Mouse (Mus musculus) MEL (cell line): ENCODE data around the gene Psmd3. TPM values are rescaled to one million over a fixed set of nuclear protein-coding genes. Genes with fewer than 3 reads are reported as not detected.
A peak's percentile ranks its signal among the peaks of the same experiment; 100 is the strongest.
"Not testable (repeated sequence)": the region's sequence is repeated elsewhere in the genome, so short reads cannot be mapped to it uniquely, and the experiment has no call there.

Source experiments
- DNase-seq: peaks from one replicate; pipeline ENCODE4 v3.0.0; 2011; ENCODE audit warnings: low read depth, low spot score
- H3K27ac ChIP-seq: 2 replicates; pipeline ENCODE4 v1.5.1; 2012; ENCODE audit warnings: low read depth, mild to moderate bottlenecking, control low read depth, low read length, moderate library complexity; ENCODE audit not compliant: control insufficient read depth
- H3K27me3 ChIP-seq, 2 experiments: fragments of 150-350 bp in 1 of 2; sonication (generic) in 1 of 2; 2 replicates each; pipeline ENCODE4 v1.6.1; 2012; ENCODE audit warnings: low read length in 2 of 2, mild to moderate bottlenecking in 2 of 2, improper control_type of control experiment in 1 of 2, moderate library complexity in 1 of 2; ENCODE audit not compliant: insufficient read depth in 2 of 2, control insufficient read depth in 1 of 2
- H3K36me3 ChIP-seq, 2 experiments: 2 replicates each; pipeline ENCODE4 v1.6.1; 2012 to 2014; ENCODE audit warnings: low read length in 2 of 2, improper control_type of control experiment in 1 of 2, inconsistent platforms in 1 of 2, mild to moderate bottlenecking in 1 of 2; ENCODE audit not compliant: insufficient read depth in 2 of 2, control insufficient read depth in 1 of 2
- H3K4me1 ChIP-seq, 2 experiments: fragments of 150-350 bp in 1 of 2; sonication (generic) in 1 of 2; 2 replicates each; pipeline ENCODE4 v1.6.1; 2012; ENCODE audit warnings: low read length in 2 of 2, improper control_type of control experiment in 1 of 2, mild to moderate bottlenecking in 1 of 2; ENCODE audit not compliant: insufficient read depth in 2 of 2, control insufficient read depth in 1 of 2
- H3K4me3 ChIP-seq, 2 experiments: fragments of 150-350 bp in 1 of 2; sonication (generic) in 1 of 2; 2 replicates each; pipeline ENCODE4 v1.5.1; 2012; ENCODE audit warnings: low read depth in 2 of 2, low read length in 2 of 2, mild to moderate bottlenecking in 2 of 2, moderate library complexity in 2 of 2, control low read depth in 1 of 2, improper control_type of control experiment in 1 of 2; ENCODE audit not compliant: control insufficient read depth in 1 of 2, insufficient read depth in 1 of 2
- H3K79me2 ChIP-seq: 2 replicates; pipeline ENCODE4 v1.6.1; 2012; ENCODE audit warnings: mild to moderate bottlenecking, low read length, moderate library complexity; ENCODE audit not compliant: control insufficient read depth, poor library complexity, insufficient read depth
- H3K9ac ChIP-seq: 2 replicates; pipeline ENCODE4 v1.6.1; 2012; ENCODE audit warnings: low read depth, mild to moderate bottlenecking, control low read depth, low read length, moderate library complexity; ENCODE audit not compliant: control insufficient read depth, poor library complexity, severe bottlenecking
- H3K9me3 ChIP-seq: fragments of 150-350 bp; sonication (generic); replicated peaks from 2 replicates; pipeline ENCODE4 v1.6.1; 2012; ENCODE audit warnings: mild to moderate bottlenecking, low read length, improper control_type of control experiment, moderate library complexity; ENCODE audit not compliant: insufficient read depth
- CHD1 ChIP-seq: IDR thresholded peaks from 2 replicates; pipeline ENCODE4 v1.6.1; 2012; ENCODE audit warnings: low read depth, mild to moderate bottlenecking, inconsistent platforms, low read length, improper control_type of control experiment
- CHD2 ChIP-seq: IDR thresholded peaks from 2 replicates; pipeline ENCODE4 v1.6.1; 2011; ENCODE audit warnings: low read length, improper control_type of control experiment
- CTCF ChIP-seq, 3 experiments: IDR thresholded peaks in 2 of 3; conservative IDR thresholded peaks in 1 of 3; 2 replicates each; pipeline ENCODE4 v1.5.1; 2011 to 2012; ENCODE audit warnings: low read length in 3 of 3, low read depth in 2 of 3, mild to moderate bottlenecking in 2 of 3, improper control_type of control experiment in 1 of 3, inconsistent platforms in 1 of 3, mixed read lengths in 1 of 3, moderate library complexity in 1 of 3; ENCODE audit not compliant: control insufficient read depth in 1 of 3, insufficient read depth in 1 of 3, poor library complexity in 1 of 3, severe bottlenecking in 1 of 3
- ELF1 ChIP-seq: IDR thresholded peaks from 2 replicates; pipeline ENCODE4 v1.6.1; 2014; ENCODE audit warnings: low read depth, mild to moderate bottlenecking, inconsistent platforms, low read length, improper control_type of control experiment, moderate library complexity
- EP300 ChIP-seq, 2 experiments: IDR thresholded peaks; 2 replicates each; pipeline ENCODE4 v1.6.1; 2011; ENCODE audit warnings: improper control_type of control experiment in 2 of 2, low read length in 2 of 2, low read depth in 1 of 2, mild to moderate bottlenecking in 1 of 2
- GABPA ChIP-seq: IDR thresholded peaks from 2 replicates; pipeline ENCODE4 v1.6.1; 2012; ENCODE audit warnings: low read depth, mild to moderate bottlenecking, inconsistent platforms, low read length, improper control_type of control experiment, moderate library complexity
- MAX ChIP-seq: IDR thresholded peaks from 2 replicates; pipeline ENCODE4 v1.6.1; 2011; ENCODE audit warnings: low read length, improper control_type of control experiment
- MXI1 ChIP-seq: IDR thresholded peaks from 2 replicates; pipeline ENCODE4 v1.6.1; 2011; ENCODE audit warnings: mild to moderate bottlenecking, low read depth, low read length, improper control_type of control experiment
- MYB ChIP-seq: IDR thresholded peaks from 2 replicates; pipeline ENCODE4 v1.6.1; 2011; ENCODE audit warnings: mild to moderate bottlenecking, low read depth, low read length, improper control_type of control experiment
- MYC ChIP-seq: IDR thresholded peaks from 2 replicates; pipeline ENCODE4 v1.6.1; 2011; ENCODE audit warnings: low read depth, mild to moderate bottlenecking, low read length, improper control_type of control experiment, moderate library complexity
- NRF1 ChIP-seq: IDR thresholded peaks from 2 replicates; pipeline ENCODE4 v1.6.1; 2014; ENCODE audit warnings: low read depth, mild to moderate bottlenecking, inconsistent platforms, low read length, improper control_type of control experiment, moderate library complexity; ENCODE audit not compliant: poor library complexity, insufficient read depth, severe bottlenecking
- SMC3 ChIP-seq: IDR thresholded peaks from 2 replicates; pipeline ENCODE4 v1.6.1; 2011; ENCODE audit warnings: low read depth, low read length, improper control_type of control experiment
- ZMIZ1 ChIP-seq: IDR thresholded peaks from 2 replicates; pipeline ENCODE4 v1.6.1; 2012; ENCODE audit warnings: low read depth, mild to moderate bottlenecking, inconsistent platforms, low read length, improper control_type of control experiment, moderate library complexity
- ZNF384 ChIP-seq: IDR thresholded peaks from 2 replicates; pipeline ENCODE4 v1.6.1; 2012; ENCODE audit warnings: low read depth, mild to moderate bottlenecking, inconsistent platforms, low read length, improper control_type of control experiment
- polyA plus RNA-seq, 2 experiments: library from polyadenylated mRNA; stranded (reverse) in 1 of 2; unstranded in 1 of 2; fragments of >175 nt in 1 of 2; fragments of >200 nt in 1 of 2; gene quantifications; 2 replicates each; pipeline versions ENCODE4 v1.2.1 to v1.2.4; 2012; ENCODE audit warnings: low replicate concordance in 2 of 2, low read depth in 1 of 2; ENCODE audit not compliant: insufficient read length in 2 of 2, insufficient read depth in 1 of 2, missing spikeins in 1 of 2
- total RNA-seq: library from RNA; depleted of rRNA; stranded (reverse); fragments of 300-350 nt; gene quantifications from 2 replicates; pipeline ENCODE4 v1.2.3, GENCODE M21; 2012

The Psmd3 gene
- total and polyA plus RNA-seq, 3 experiments = 214 to 417 (median 350) TPM

- TF ChIP-seq ZNF384 (no peak), CHD1 (no peak), SMC3 (peak; percentile 36), MAX (no peak), GABPA (no peak), NRF1 (no peak), MYB (no peak), MXI1 (no peak), ELF1 (no peak), MYC (no peak), CHD2 (no peak), CTCF (IDR thresholded peaks at IDR 0.05 in 2 of 3, conservative IDR thresholded peaks at IDR 0.05 in 1 of 3; ENCODE audit: control insufficient read depth in 1 of 3, insufficient read depth in 1 of 3, low read depth in 2 of 3, low read length in 3 of 3, poor library complexity in 1 of 3, severe bottlenecking in 1 of 3) (peak; percentile 32 to 52 (median 40); a peak in 5 of 6 replicates)
- no peak overlapping the region for H3K4me3 ChIP-seq
- peaks cover 9 to 25% of the 10 kb centered on the region in 2 experiments for H3K4me1 ChIP-seq
These were observed 2.3 kb upstream of the Psmd3 start for GRCm38 (mm10) chr11:98680023-98680422.

DNA sequence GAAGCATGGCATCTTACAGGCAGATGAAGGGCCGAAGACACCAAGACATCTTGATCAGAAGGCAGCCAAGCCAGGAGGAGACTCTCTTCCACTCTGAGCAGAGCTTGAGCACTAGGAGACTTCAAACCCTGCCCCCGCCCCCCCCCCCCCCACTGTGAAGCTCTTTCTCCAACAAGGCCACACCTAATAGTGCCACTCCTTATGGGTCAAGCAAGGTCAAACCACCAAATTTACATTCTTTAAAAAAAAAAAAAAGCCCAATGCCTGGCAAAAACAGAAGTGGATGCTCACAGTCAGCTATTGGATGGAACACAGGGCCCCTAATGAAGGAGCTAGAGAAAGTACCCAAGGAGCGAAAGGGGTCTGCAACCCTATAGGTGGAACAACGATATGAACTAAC, 1.8 kb upstream of the Psmd3 start:
- H3K9me3 ChIP-seq, H3K9ac ChIP-seq, DNase-seq, H3K27ac ChIP-seq, H3K4me3 ChIP-seq, H3K27me3 ChIP-seq: not testable (repeated sequence)
- TF ChIP-seq ZNF384 = peak; percentile 36; the same call in 1 of the 2 replicates
- peaks cover 7 to 25% of the 10 kb centered on the region in 2 experiments for H3K4me1 ChIP-seq
- peaks cover 30% of the 10 kb centered on the region for H3K79me2 ChIP-seq
- peaks cover 3 to 29% of the 10 kb centered on the region in 2 experiments; a peak in 3 of 4 replicates for H3K36me3 ChIP-seq

More at GRCm38 (mm10) chr11:98680023-98680422, 2.3 kb upstream of the Psmd3 start:
- peaks cover 3 to 31% of the 10 kb centered on the region in 2 experiments; a peak in 3 of 4 replicates for H3K36me3 ChIP-seq
- H3K79me2 ChIP-seq = peaks cover 24% of the 10 kb centered on the region
- no peak for DNase-seq
- H3K27me3 ChIP-seq = no peaks in the 10 kb centered on the region
- no peak overlapping the region for H3K9ac ChIP-seq
- no peaks in the 10 kb centered on the region for H3K9me3 ChIP-seq
- H3K27ac ChIP-seq = no peak overlapping the region

DNA sequence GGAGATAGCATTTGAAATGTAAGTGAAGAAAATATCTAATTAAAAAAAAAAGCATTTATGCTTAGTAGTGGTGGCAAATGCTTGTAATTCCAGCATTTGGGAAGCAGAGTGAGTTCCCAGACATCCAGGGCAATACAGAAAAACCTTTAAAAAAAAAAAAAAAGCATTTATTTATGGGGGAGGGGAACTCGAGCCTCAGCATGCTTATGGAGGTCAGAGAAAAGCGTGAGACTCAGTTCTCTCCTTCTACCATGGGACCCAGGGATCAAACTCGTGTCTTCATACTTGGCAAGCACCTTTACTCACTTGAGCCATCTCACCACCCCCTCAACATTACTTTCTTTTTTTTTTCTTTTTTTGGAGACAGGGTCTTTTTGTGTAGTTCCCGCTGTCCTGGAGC, 1.2 kb upstream of the Psmd3 start:
- no peak for TF ChIP-seq CTCF (IDR thresholded peaks at IDR 0.05 in 2 of 3, conservative IDR thresholded peaks at IDR 0.05 in 1 of 3; ENCODE audit: control insufficient read depth in 1 of 3, insufficient read depth in 1 of 3, low read depth in 2 of 3, low read length in 3 of 3, poor library complexity in 1 of 3, severe bottlenecking in 1 of 3)
- peak; percentile 60 for TF ChIP-seq ZNF384
- no peak for TF ChIP-seq MYB
- TF ChIP-seq EP300 (IDR thresholded peaks at IDR 0.05; ENCODE audit: low read depth in 1 of 2, low read length in 2 of 2) = no peak
- TF ChIP-seq ZMIZ1 = no peak
- H3K4me1 ChIP-seq = peaks cover 3 to 19% of the 10 kb centered on the region in 2 experiments
- no peaks in the 10 kb centered on the region for H3K27me3 ChIP-seq
- H3K4me3 ChIP-seq = peak overlapping the region in 1 of 2 experiments; percentile 59; a peak in 1 of 4 replicates
- H3K36me3 ChIP-seq = peaks cover 4 to 25% of the 10 kb centered on the region in 2 experiments
- H3K9ac ChIP-seq = no peak overlapping the region
- H3K79me2 ChIP-seq = peaks cover 32% of the 10 kb centered on the region
- no peaks in the 10 kb centered on the region for H3K9me3 ChIP-seq
- no peak overlapping the region for H3K27ac ChIP-seq
- no peak for DNase-seq
